Mouse (Mus musculus): Measurements from ENCODE around the gene Tet1. TPM values are rescaled to one million over a fixed set of nuclear protein-coding genes. Genes with fewer than 3 reads are reported as not detected.
"Not testable (repeated sequence)": the region's sequence is repeated elsewhere in the genome, so short reads cannot be mapped to it uniquely, and the experiment has no call there.

The Tet1 gene
- polyA plus RNA-seq, 1 experiment, result 1.6 TPM

DNA sequence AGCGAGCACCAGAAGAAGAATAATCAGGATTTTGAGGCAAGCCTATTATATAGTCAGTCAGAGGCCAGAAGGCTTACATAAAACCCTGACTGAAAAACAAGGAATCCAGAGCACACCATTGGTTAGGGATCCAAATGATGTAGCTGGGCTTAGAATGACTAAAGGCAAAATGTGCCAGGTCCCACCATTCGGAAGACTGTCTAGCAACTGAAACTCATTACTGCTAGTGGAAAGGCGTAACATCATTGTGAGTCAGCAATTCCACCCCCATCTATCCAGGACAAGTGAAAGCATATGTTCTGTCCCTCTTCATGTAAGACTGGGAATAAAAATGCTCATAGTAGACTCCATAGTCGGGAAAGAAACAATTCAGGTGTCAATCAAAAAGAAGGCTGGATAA lies 57.8 kb downstream of the Tet1 start:
- DNase-seq (ENCODE audit: low spot score), result no peak

- DNase-seq (ENCODE audit: low spot score), result no peak
Observed at GRCm38 (mm10) chr10:62848783-62849182, 60.0 kb downstream of the Tet1 start.

DNA sequence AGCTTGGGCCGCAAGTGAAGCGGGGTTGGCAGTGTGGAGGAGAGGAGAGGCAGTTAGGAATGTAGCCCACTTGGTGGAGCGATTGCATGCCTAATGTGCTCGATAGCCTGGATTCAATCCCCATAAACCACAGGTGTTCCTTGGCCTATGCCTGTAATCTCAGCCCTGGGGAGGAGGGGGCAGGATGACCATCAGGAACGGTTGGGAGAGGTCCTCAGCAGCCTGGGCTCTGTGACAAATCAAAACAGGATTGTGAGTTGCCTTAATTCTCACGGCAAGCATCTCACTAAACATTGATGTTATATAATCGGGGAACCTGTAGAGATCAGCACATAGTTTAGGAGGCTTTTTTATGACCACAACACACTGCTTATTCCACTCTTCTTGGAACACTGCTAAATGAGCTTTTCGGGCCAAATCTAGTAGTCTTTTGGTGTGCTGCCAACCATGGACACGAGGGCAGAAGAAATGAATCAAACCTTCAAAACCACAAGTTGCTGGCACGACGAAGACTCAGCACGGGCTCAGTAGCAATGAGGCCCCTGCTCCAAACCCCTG lies 61.6 kb downstream of the Tet1 start:
- DNase-seq (ENCODE audit: low spot score), result no peak

DNA sequence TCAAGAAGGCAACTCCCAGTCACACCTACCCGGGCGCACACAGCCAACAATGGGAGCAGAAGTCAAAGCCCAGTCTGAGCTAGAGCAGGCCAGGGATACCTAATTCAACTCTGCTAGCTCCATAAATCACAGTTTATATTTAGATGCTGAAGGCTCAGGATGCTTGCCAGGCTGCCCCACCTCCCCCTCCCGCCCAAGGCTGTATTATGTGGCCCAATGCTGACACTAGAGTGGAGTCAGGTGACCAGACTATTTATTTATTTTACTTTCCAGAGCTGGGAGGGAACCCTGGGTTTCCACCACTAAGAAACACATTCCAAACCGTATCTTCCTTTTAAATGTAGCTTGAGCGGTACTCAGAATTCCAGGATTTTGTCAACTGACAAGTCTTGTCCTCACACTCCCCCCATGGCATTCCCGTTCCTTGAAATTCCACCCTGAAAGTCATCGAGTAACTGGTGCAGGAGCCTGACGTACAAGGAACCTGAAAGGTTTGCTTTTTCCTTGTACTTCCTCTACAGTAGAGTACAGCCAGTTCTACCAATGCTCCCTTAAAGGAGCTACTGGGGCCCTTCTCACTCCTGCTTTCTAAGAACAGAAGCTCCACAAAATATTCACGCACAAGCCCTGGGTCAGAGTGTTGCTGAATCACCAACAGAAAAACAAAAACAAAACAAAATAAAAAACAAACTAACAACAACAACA lies 64.9 kb downstream of the Tet1 start:
- DNase-seq (ENCODE audit: low spot score), result no peak

DNA sequence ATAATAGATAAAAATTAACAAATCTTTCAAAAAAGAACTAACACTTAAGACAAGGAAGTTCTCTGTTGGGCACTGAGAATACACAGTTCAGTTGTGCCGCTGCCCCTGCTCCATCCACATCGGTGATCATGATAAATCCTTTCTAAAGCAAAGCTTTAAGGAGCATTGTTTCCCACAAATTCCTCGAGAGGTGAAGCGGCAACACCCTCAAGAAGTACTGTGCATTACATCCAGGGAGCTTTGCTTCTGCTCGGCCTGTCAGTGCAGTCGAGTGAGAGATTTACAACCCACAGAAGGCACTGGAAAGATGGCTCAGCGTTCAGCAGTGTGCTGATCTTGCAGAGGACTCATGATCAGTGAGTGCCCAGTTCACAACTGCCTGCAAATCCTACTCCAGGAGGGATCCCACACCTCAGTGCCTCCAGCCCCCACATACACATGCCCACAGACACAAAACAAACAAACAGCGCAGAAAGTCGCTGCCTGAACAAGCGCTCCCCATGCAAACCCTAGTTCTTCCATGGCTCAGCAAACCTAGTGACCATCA lies 66.8 kb downstream of the Tet1 start:
- no peak for DNase-seq (ENCODE audit: low spot score)

DNA sequence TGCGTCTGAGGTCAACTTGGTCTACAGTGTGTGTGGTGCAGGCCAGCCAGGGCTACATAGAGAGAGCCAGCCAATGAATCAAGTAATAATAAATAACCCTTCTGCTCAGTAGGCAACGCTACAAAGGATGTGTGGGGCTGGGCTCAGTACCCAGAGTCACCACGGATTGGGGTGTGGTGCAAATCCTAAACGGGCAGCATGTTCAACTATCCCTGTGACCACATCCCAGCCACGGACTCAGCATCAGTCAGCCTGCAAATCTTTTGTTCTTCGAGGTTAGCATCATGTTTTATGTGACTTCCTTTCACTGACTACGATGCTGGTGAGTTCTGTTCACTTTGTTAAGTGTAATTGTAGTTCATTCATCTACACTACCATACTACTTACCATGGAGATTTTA lies 68.1 kb downstream of the Tet1 start:
- no peak for DNase-seq (ENCODE audit: low spot score)

- no peak for DNase-seq (ENCODE audit: low spot score)
Observed at GRCm38 (mm10) chr10:62837987-62838386, 70.8 kb downstream of the Tet1 start.

DNA sequence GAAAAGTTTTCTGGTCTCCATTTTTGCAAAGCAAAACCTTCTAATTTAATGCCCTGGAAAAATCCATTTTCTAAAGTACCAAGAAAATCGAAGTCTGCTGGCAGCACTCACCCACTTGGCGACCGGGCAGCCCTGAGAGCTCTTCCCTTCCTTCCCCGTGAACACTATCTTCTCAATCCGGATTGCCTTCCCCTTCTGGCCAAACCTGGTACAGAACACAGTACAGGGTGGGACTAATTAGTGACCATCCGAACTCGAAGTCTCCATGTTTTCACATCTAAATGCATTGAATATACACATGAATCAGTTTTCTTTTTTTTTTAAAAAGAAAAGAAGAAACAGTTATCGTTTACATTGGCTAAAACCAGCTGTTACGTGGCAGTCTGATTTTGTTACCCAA lies 76.0 kb downstream of the Tet1 start:
- DNase-seq (ENCODE audit: low spot score), result no peak

DNA sequence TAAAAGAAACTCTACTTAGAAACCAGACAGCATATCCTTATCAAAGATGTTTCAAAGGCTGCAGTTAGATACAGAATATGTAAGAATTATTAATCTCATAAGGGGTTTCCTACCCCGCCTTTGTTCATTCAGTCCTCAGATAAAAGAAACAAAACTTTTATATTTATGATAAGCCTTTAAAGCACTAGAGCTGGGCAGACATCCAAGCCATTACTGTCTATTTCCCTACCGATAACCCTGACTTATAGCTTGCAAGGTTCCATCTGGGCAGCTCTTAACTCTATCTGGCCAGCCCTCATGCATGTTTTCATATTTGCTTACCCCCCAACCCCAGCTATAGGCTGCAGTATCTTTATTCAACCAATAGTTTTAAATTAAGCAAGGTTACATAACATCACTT lies 77.2 kb downstream of the Tet1 start:
- no peak for DNase-seq (ENCODE audit: low spot score)

- no peak for DNase-seq (ENCODE audit: low spot score)
Observed at GRCm38 (mm10) chr10:62824474-62824873, 84.3 kb downstream of the Tet1 start.

GRCm38 (mm10) chr10:62823431-62823830 lies 85.4 kb downstream of the Tet1 start:
- DNase-seq (ENCODE audit: low spot score), result no peak

GRCm38 (mm10) chr10:62810010-62810409 lies 98.8 kb downstream of the Tet1 start:
- no peak for DNase-seq (ENCODE audit: low spot score)

- no peak for DNase-seq (ENCODE audit: low spot score)
Observed at GRCm38 (mm10) chr10:62808766-62809165, 100.0 kb downstream of the Tet1 start.

GRCm38 (mm10) chr10:62808316-62808715 lies 100.5 kb downstream of the Tet1 start:
- no peak for DNase-seq (ENCODE audit: low spot score)

GRCm38 (mm10) chr10:62804106-62804505 lies 104.7 kb downstream of the Tet1 start:
- no peak for DNase-seq (ENCODE audit: low spot score)

DNA sequence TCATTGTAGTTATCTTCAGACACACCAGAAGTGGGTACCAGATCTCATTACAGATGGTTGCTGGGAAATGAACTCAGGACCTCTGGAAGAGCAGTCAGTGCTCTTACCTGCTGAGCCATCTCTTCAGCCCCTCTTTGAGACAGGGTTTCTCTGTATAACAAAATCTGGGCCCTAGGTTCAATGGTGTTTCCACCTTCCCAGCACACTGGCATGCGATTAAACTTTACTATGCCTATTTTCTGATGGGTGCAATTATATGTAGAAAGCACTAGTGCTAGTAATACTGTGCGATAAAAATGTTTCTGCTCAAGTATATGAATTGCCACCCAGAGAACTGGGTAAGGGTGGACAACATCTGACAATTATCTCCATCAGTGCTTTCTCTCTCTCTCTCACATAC lies 105.5 kb downstream of the Tet1 start:
- DNase-seq (ENCODE audit: low spot score), result no peak

GRCm38 (mm10) chr10:62794221-62794620 lies 114.6 kb downstream of the Tet1 start:
- DNase-seq (ENCODE audit: low spot score), result no peak

- no peak for DNase-seq (ENCODE audit: low spot score)
Observed at GRCm38 (mm10) chr10:62793091-62793453, 115.7 kb downstream of the Tet1 start.

GRCm38 (mm10) chr10:62792177-62793090 lies 116.4 kb downstream of the Tet1 start, which contains the start of gene Ccar1:
TSS of gene Ccar1 (minus strand) at chr10:62792286.
- peak; percentile 99 for DNase-seq (ENCODE audit: low spot score)

GRCm38 (mm10) chr10:62791251-62792176 lies 117.3 kb downstream of the Tet1 start:
- no peak for DNase-seq (ENCODE audit: low spot score)

GRCm38 (mm10) chr10:62781776-62782175 lies 127.0 kb downstream of the Tet1 start:
- not testable (repeated sequence) for DNase-seq (ENCODE audit: low spot score)

Data from urinary bladder, adult 2 months (tissue).